Mouse (Mus musculus) CH12.LX (cell line): ENCODE data around the gene Nfic. TPM values are rescaled to one million over a fixed set of nuclear protein-coding genes. Genes with fewer than 3 reads are reported as not detected.

Source experiments
- DNase-seq: peaks from one replicate; pipeline ENCODE4 v3.0.0-alpha.2; 2013; ENCODE audit errors: extremely low read depth
- H3K27ac ChIP-seq: 2 replicates; pipeline ENCODE4 v1.5.1; 2012; ENCODE audit warnings: low read depth, mild to moderate bottlenecking, control low read depth, moderate library complexity; ENCODE audit not compliant: insufficient read depth
- H3K27me3 ChIP-seq: replicated peaks from 2 replicates; pipeline ENCODE3; 2012; ENCODE audit warnings: inconsistent platforms
- H3K36me3 ChIP-seq, 2 experiments: replicated peaks in 1 of 2; 2 replicates each; pipeline versions ENCODE3 to v1.6.1; 2012; ENCODE audit warnings: inconsistent platforms in 1 of 2, low read length in 1 of 2, mild to moderate bottlenecking in 1 of 2, mixed read lengths in 1 of 2, moderate library complexity in 1 of 2; ENCODE audit not compliant: control insufficient read depth in 1 of 2, insufficient read depth in 1 of 2
- H3K4me1 ChIP-seq, 2 experiments: 2 replicates each; pipeline ENCODE4 v1.6.1; 2012; ENCODE audit warnings: inconsistent platforms in 1 of 2, moderate library complexity in 1 of 2; ENCODE audit not compliant: insufficient read depth in 2 of 2, control insufficient read depth in 1 of 2
- H3K4me2 ChIP-seq: 2 replicates; pipeline ENCODE4 v1.6.1; 2012; ENCODE audit warnings: low read depth, mild to moderate bottlenecking, control low read depth; ENCODE audit not compliant: poor library complexity, insufficient read depth, severe bottlenecking
- H3K4me3 ChIP-seq, 3 experiments: fragments of 150-350 bp in 1 of 3; sonication (generic) in 1 of 3; replicated peaks in 1 of 3; 2 replicates each; pipeline versions ENCODE3 to v1.5.1; 2011 to 2012; ENCODE audit warnings: low read depth in 2 of 3, low read length in 2 of 3, mild to moderate bottlenecking in 2 of 3, moderate library complexity in 2 of 3, control low read depth in 1 of 3, improper control_type of control experiment in 1 of 3, inconsistent platforms in 1 of 3, mixed read lengths in 1 of 3; ENCODE audit not compliant: poor library complexity in 1 of 3
- H3K79me2 ChIP-seq: replicated peaks from 2 replicates; pipeline ENCODE4 v1.6.1; 2012; ENCODE audit warnings: mild to moderate bottlenecking, moderate library complexity; ENCODE audit not compliant: control insufficient read depth, poor library complexity, insufficient read depth, severe bottlenecking; ENCODE audit errors: extremely low read depth
- H3K9ac ChIP-seq: 2 replicates; pipeline ENCODE4 v1.6.1; 2012; ENCODE audit warnings: low read depth, mild to moderate bottlenecking, control low read depth, moderate library complexity; ENCODE audit not compliant: insufficient read depth
- H3K9me3 ChIP-seq: replicated peaks from 2 replicates; pipeline ENCODE3; 2012; ENCODE audit warnings: low read length, inconsistent platforms, mixed read lengths
- BHLHE40 ChIP-seq: IDR thresholded peaks from 2 replicates; pipeline ENCODE4 v1.6.1; 2011; ENCODE audit warnings: mild to moderate bottlenecking, low read depth, low read length, improper control_type of control experiment
- CHD1 ChIP-seq: IDR thresholded peaks from 2 replicates; pipeline ENCODE4 v1.6.1; 2012; ENCODE audit warnings: low read depth, low read length, improper control_type of control experiment, inconsistent platforms
- CTCF ChIP-seq, 2 experiments: IDR thresholded peaks in 1 of 2; conservative IDR thresholded peaks in 1 of 2; 2 replicates each; pipeline ENCODE4 v1.5.1; 2011 to 2012; ENCODE audit warnings: low read depth in 2 of 2, low read length in 2 of 2, improper control_type of control experiment in 1 of 2, inconsistent platforms in 1 of 2, mild to moderate bottlenecking in 1 of 2, moderate library complexity in 1 of 2
- E2F4 ChIP-seq: IDR thresholded peaks from 2 replicates; pipeline ENCODE4 v1.6.1; 2011; ENCODE audit warnings: low read depth, low read length, improper control_type of control experiment; ENCODE audit not compliant: insufficient replicate concordance
- EP300 ChIP-seq: IDR thresholded peaks from 2 replicates; pipeline ENCODE4 v1.6.1; 2011; ENCODE audit warnings: low read length, improper control_type of control experiment
- ETS1 ChIP-seq: conservative IDR thresholded peaks from 2 replicates; pipeline ENCODE4 v1.6.1; 2012; ENCODE audit warnings: low read depth, mild to moderate bottlenecking, inconsistent platforms, low read length, improper control_type of control experiment, moderate library complexity
- HCFC1 ChIP-seq: IDR thresholded peaks from 2 replicates; pipeline ENCODE4 v1.6.1; 2012; ENCODE audit warnings: low read depth, mild to moderate bottlenecking, inconsistent platforms, low read length, improper control_type of control experiment
- IRF4 ChIP-seq: IDR thresholded peaks from 2 replicates; pipeline ENCODE4 v1.6.1; 2014; ENCODE audit warnings: low read depth, mild to moderate bottlenecking, inconsistent platforms, low read length, improper control_type of control experiment
- JUND ChIP-seq: conservative IDR thresholded peaks from 2 replicates; pipeline ENCODE4 v1.6.1; 2011; ENCODE audit warnings: low read depth, low read length, improper control_type of control experiment
- MAFK ChIP-seq: IDR thresholded peaks from 2 replicates; pipeline ENCODE4 v1.6.1; 2011; ENCODE audit warnings: low read length, improper control_type of control experiment; ENCODE audit not compliant: insufficient replicate concordance
- MXI1 ChIP-seq: IDR thresholded peaks from 2 replicates; pipeline ENCODE4 v1.6.1; 2011; ENCODE audit warnings: mild to moderate bottlenecking, low read depth, low read length, improper control_type of control experiment
- NELFE ChIP-seq: IDR thresholded peaks from 2 replicates; pipeline ENCODE4 v1.6.1; 2011; ENCODE audit warnings: low read depth, low read length, improper control_type of control experiment
- NRF1 ChIP-seq: IDR thresholded peaks from 2 replicates; pipeline ENCODE4 v1.6.1; 2014; ENCODE audit warnings: low read depth, mild to moderate bottlenecking, inconsistent platforms, low read length, improper control_type of control experiment, moderate library complexity
- PAX5 ChIP-seq: IDR thresholded peaks from 2 replicates; pipeline ENCODE4 v1.6.1; 2012; ENCODE audit warnings: low read length, inconsistent platforms, mixed read lengths
- POLR2A ChIP-seq: IDR thresholded peaks from 2 replicates; pipeline ENCODE4 v1.6.1; 2011; ENCODE audit warnings: low read depth, mild to moderate bottlenecking, improper control_type of control experiment, low read length
- POLR2AphosphoS2 ChIP-seq: IDR thresholded peaks from 2 replicates; pipeline ENCODE4 v1.6.1; 2011; ENCODE audit warnings: low read depth, low read length, improper control_type of control experiment
- RAD21 ChIP-seq: IDR thresholded peaks from 2 replicates; pipeline ENCODE4 v1.6.1; 2011; ENCODE audit warnings: low read depth, mild to moderate bottlenecking, low read length, improper control_type of control experiment, moderate library complexity
- SMC3 ChIP-seq: IDR thresholded peaks from 2 replicates; pipeline ENCODE4 v1.6.1; 2011; ENCODE audit warnings: low read depth, low read length, improper control_type of control experiment
- TBP ChIP-seq: conservative IDR thresholded peaks from 2 replicates; pipeline ENCODE4 v1.6.1; 2011; ENCODE audit warnings: low read depth, low read length, improper control_type of control experiment
- TCF12 ChIP-seq: IDR thresholded peaks from 2 replicates; pipeline ENCODE4 v1.6.1; 2014; ENCODE audit warnings: low read depth, mild to moderate bottlenecking, inconsistent platforms, low read length, improper control_type of control experiment
- USF1 ChIP-seq: IDR thresholded peaks from 2 replicates; pipeline ENCODE4 v1.6.1; 2014; ENCODE audit warnings: low read depth, mild to moderate bottlenecking, inconsistent platforms, low read length, improper control_type of control experiment
- USF2 ChIP-seq: conservative IDR thresholded peaks from 2 replicates; pipeline ENCODE4 v1.6.1; 2011; ENCODE audit warnings: low read depth, low read length, improper control_type of control experiment
- ZKSCAN1 ChIP-seq: IDR thresholded peaks from 2 replicates; pipeline ENCODE4 v1.6.1; 2012; ENCODE audit warnings: low read depth, inconsistent platforms, low read length, improper control_type of control experiment, borderline replicate concordance
- ZNF384 ChIP-seq: IDR thresholded peaks from 2 replicates; pipeline ENCODE4 v1.6.1; 2012; ENCODE audit warnings: low read depth, low read length, improper control_type of control experiment, inconsistent platforms
- dilution Hi-C: fragments of 300-500 bp; cut with MboI; formaldehyde crosslinking; loops from 2 replicates; pipeline ENCODE4 v1.14.3; 2020; ENCODE audit warnings: low sequenced_read_pairs; ENCODE audit not compliant: extremely low pct_unique_long_range_greater_than_20kb, extremely low pct_ligation_motif_present
- in situ Hi-C: fragments of 300-500 bp; cut with MboI; formaldehyde crosslinking; loops from 3 replicates; pipeline ENCODE4 v1.14.3; 2019; ENCODE audit warnings: low sequenced_read_pairs, low pct_ligation_motif_present, low pct_unique_long_range_greater_than_20kb, mixed read lengths
- polyA plus RNA-seq: library from polyadenylated mRNA; unstranded; fragments of >175 nt; gene quantifications from 2 replicates; pipeline ENCODE4 v1.2.1, GENCODE M21; 2012; ENCODE audit warnings: low read depth; ENCODE audit not compliant: insufficient read length
- total RNA-seq, 2 experiments: library from RNA; depleted of rRNA; stranded (reverse); fragments of 300-350 nt in 1 of 2; fragments of >200 nt in 1 of 2; gene quantifications; 2 replicates each; pipeline ENCODE4 v1.2.3; 2012 to 2014

Nfic gene
- total and polyA plus RNA-seq, 3 experiments = 0.07 to 4.7 (median 4.0) TPM

- Histone ChIP-seq H3K4me1 (no peaks in the 10 kb centered on the region), H3K27ac (no peak overlapping the region), H3K4me3 (no peak overlapping the region), H3K36me3 (no peaks in the 10 kb centered on the region), H3K79me2 (no peaks in the 10 kb centered on the region), H3K9ac (no peak overlapping the region), H3K9me3 (no peaks in the 10 kb centered on the region), H3K4me2 (no peak overlapping the region), H3K27me3 (peaks cover 87% of the 10 kb centered on the region)
- TF ChIP-seq USF2 (no peak), CTCF (conservative IDR thresholded peaks at IDR 0.05 in 1 of 2, IDR thresholded peaks at IDR 0.05 in 1 of 2; ENCODE audit: low read depth in 2 of 2, low read length in 2 of 2) (no peak), EP300 (no peak), BHLHE40 (no peak), JUND (no peak), MXI1 (no peak), IRF4 (no peak), POLR2AphosphoS2 (no peak), E2F4 (no peak), PAX5 (no peak), TBP (no peak), POLR2A (no peak), USF1 (no peak), HCFC1 (no peak), NELFE (no peak), TCF12 (no peak), RAD21 (no peak), CHD1 (no peak), SMC3 (no peak), ZKSCAN1 (no peak)
- dilution Hi-C loops = no loop called here
- no peak for DNase-seq
- in situ Hi-C loops = no loop called here
Observed at GRCm38 (mm10) chr10:81452947-81453288, 2.5 kb downstream of the Nfic start.

- no peak for DNase-seq
- H3K4me2 ChIP-seq = no peak overlapping the region
- no peak overlapping the region for H3K27ac ChIP-seq
- no peaks in the 10 kb centered on the region for H3K79me2 ChIP-seq
- H3K4me1 ChIP-seq = no peaks in the 10 kb centered on the region
- no peaks in the 10 kb centered on the region for H3K9me3 ChIP-seq
- H3K9ac ChIP-seq = no peak overlapping the region
- no peak overlapping the region for H3K4me3 ChIP-seq
- H3K36me3 ChIP-seq = no peaks in the 10 kb centered on the region
- TF ChIP-seq ZNF384 = no peak
- no peak for TF ChIP-seq POLR2AphosphoS2
- no peak for TF ChIP-seq CHD1
- TF ChIP-seq ETS1 = no peak
- no peak for TF ChIP-seq NRF1
- no peak for TF ChIP-seq MAFK
- TF ChIP-seq RAD21 = no peak
- no peak for TF ChIP-seq USF2
- no peak for TF ChIP-seq PAX5
- TF ChIP-seq NELFE = no peak
- TF ChIP-seq CTCF (conservative IDR thresholded peaks at IDR 0.05 in 1 of 2, IDR thresholded peaks at IDR 0.05 in 1 of 2; ENCODE audit: low read depth in 2 of 2, low read length in 2 of 2) = no peak
- peaks cover 86% of the 10 kb centered on the region for H3K27me3 ChIP-seq
- dilution Hi-C loops = no loop called here
- in situ Hi-C loops = no loop called here
Observed at GRCm38 (mm10) chr10:81452237-81452946, 3.0 kb downstream of the Nfic start.
